Mouse (Mus musculus) hindbrain, embryonic 10.5 days (tissue): ENCODE data around the gene BC028528. TPM values are rescaled to one million over a fixed set of nuclear protein-coding genes. Genes with fewer than 3 reads are reported as not detected.
"Not testable (repeated sequence)": the region's sequence is repeated elsewhere in the genome, so short reads cannot be mapped to it uniquely, and the experiment has no call there.

Experiments used
- DNase-seq: peaks from one replicate; pipeline ENCODE4 v3.0.0-alpha.2; 2017; ENCODE audit warnings: low spot score
- H3K27ac ChIP-seq: fragments of 300-500 bp; sonication (generic); 2 replicates; pipeline ENCODE4 v1.5.1; 2016; ENCODE audit warnings: mild to moderate bottlenecking, moderate library complexity
- H3K27me3 ChIP-seq: fragments of 300-500 bp; sonication (generic); 2 replicates; pipeline ENCODE4 v1.6.1; 2016; ENCODE audit warnings: mild to moderate bottlenecking; ENCODE audit not compliant: poor library complexity, insufficient read depth, severe bottlenecking
- H3K36me3 ChIP-seq: fragments of 300-500 bp; sonication (generic); 2 replicates; pipeline ENCODE4 v1.6.1; 2016; ENCODE audit warnings: mild to moderate bottlenecking, moderate library complexity
- H3K4me1 ChIP-seq: fragments of 300-500 bp; sonication (generic); replicated peaks from 2 replicates; pipeline ENCODE4 v1.6.1; 2016; ENCODE audit warnings: mild to moderate bottlenecking
- H3K4me3 ChIP-seq: fragments of 300-500 bp; sonication (generic); 2 replicates; pipeline ENCODE4 v1.5.1; 2016; ENCODE audit warnings: mild to moderate bottlenecking, moderate library complexity
- H3K9me3 ChIP-seq: fragments of 300-500 bp; sonication (generic); 2 replicates; pipeline ENCODE4 v1.6.1; 2016; ENCODE audit warnings: mild to moderate bottlenecking, moderate library complexity
- WGBS: fragments of 180-500 bp; shearing (Covaris S2); methylation state at CpG from one replicate; pipeline ENCODE4 v1.1.7; 2016; 5-methylcytosine and 5-hydroxymethylcytosine counted together
- polyA plus RNA-seq: library from polyadenylated mRNA; unstranded; fragments of >200 nt; fragmentation: Nextera tagmentation; extraction: Ambion mirVana; gene quantifications from 2 replicates; pipeline ENCODE4 v1.2.1, GENCODE M21; 2016

Gene BC028528
- polyA plus RNA-seq, 1 experiment from 2014 or later: 12.3 TPM

GRCm38 (mm10) chr3:95902643-95903042, 10.8 kb upstream of the BC028528 start:
- DNase-seq: no peak
- Histone ChIP-seq H3K36me3 (peaks cover 31% of the 10 kb centered on the region), H3K4me3 (peak overlapping the region; percentile 57), H3K9me3 (no peaks in the 10 kb centered on the region), H3K27ac (peak overlapping the region; percentile 92), H3K4me1 (peaks cover 69% of the 10 kb centered on the region), H3K27me3 (peaks cover 7% of the 10 kb centered on the region; the same call in 1 of the 2 replicates)
- 34% methylated on average over 6 of the region's 6 CpGs for WGBS

GRCm38 (mm10) chr3:95902373-95902625, 10.5 kb upstream of the BC028528 start:
- Histone ChIP-seq H3K9me3 (no peaks in the 10 kb centered on the region), H3K36me3 (peaks cover 35% of the 10 kb centered on the region), H3K27ac (peak overlapping the region; percentile 92), H3K4me3 (peak overlapping the region; percentile 57), H3K27me3 (peaks cover 3% of the 10 kb centered on the region; the same call in 1 of the 2 replicates), H3K4me1 (peaks cover 67% of the 10 kb centered on the region)
- DNase-seq: no peak

- Histone ChIP-seq H3K27ac (peak overlapping the region; percentile 92), H3K36me3 (peaks cover 36% of the 10 kb centered on the region), H3K27me3 (no peaks in the 10 kb centered on the region), H3K4me3 (peak overlapping the region; percentile 57), H3K4me1 (peaks cover 62% of the 10 kb centered on the region), H3K9me3 (no peaks in the 10 kb centered on the region)
- DNase-seq: no peak
- WGBS: 73% methylated on average over 9 of the region's 9 CpGs
Measured at GRCm38 (mm10) chr3:95901616-95902372, 10.0 kb upstream of the BC028528 start.

- WGBS: 81% methylated on average over 13 of the region's 13 CpGs
- H3K4me1 ChIP-seq: peaks cover 52% of the 10 kb centered on the region
- H3K9me3 ChIP-seq: no peaks in the 10 kb centered on the region
- DNase-seq: no peak
- H3K36me3 ChIP-seq: peaks cover 43% of the 10 kb centered on the region
- no peaks in the 10 kb centered on the region for H3K27me3 ChIP-seq
- no peak overlapping the region for H3K27ac ChIP-seq
- no peak overlapping the region for H3K4me3 ChIP-seq
Measured at GRCm38 (mm10) chr3:95899800-95900524, 8.2 kb upstream of the BC028528 start.

- DNase-seq, H3K9me3 ChIP-seq, H3K27me3 ChIP-seq: not testable (repeated sequence)
- H3K36me3 ChIP-seq: peaks cover 38% of the 10 kb centered on the region
- peak overlapping the region; percentile 26; the same call in 1 of the 2 replicates for H3K4me3 ChIP-seq
- H3K27ac ChIP-seq: peak overlapping the region; percentile 40; the same call in 1 of the 2 replicates
- H3K4me1 ChIP-seq: peaks cover 47% of the 10 kb centered on the region
- WGBS: 88% methylated on average over 7 of the region's 7 CpGs
Measured at GRCm38 (mm10) chr3:95895501-95895900, 3.7 kb upstream of the BC028528 start.

- peak overlapping the region; percentile 77 for H3K4me3 ChIP-seq
- peaks cover 30% of the 10 kb centered on the region for H3K36me3 ChIP-seq
- H3K9me3 ChIP-seq: no peaks in the 10 kb centered on the region
- H3K27ac ChIP-seq: peak overlapping the region; percentile 88
- DNase-seq: peak; percentile 44
- 16% methylated on average over 16 of the region's 16 CpGs for WGBS
- H3K4me1 ChIP-seq: peaks cover 47% of the 10 kb centered on the region
- no peaks in the 10 kb centered on the region for H3K27me3 ChIP-seq
Measured at GRCm38 (mm10) chr3:95894317-95895160, 2.7 kb upstream of the BC028528 start.

GRCm38 (mm10) chr3:95893606-95894316, 2.0 kb upstream of the BC028528 start, which contains the start of gene Aph1a:
Aph1a (plus strand) TSS chr3:95893969.
- Histone ChIP-seq H3K27ac (peak within 1 kb of the TSS; percentile 88), H3K4me3 (peak within 1 kb of the TSS; percentile 77), H3K4me1 (peaks cover 44% of the 10 kb centered on the region), H3K36me3 (peaks cover 22% of the 10 kb centered on the region)
- peak; percentile 97 for DNase-seq
- WGBS: under 1% methylated on average over 30 of the region's 43 CpGs
- not testable (repeated sequence) for H3K9me3 ChIP-seq, H3K27me3 ChIP-seq

GRCm38 (mm10) chr3:95893126-95893525, 1.3 kb upstream of the BC028528 start:
- H3K4me1 ChIP-seq: peaks cover 44% of the 10 kb centered on the region
- H3K27ac ChIP-seq: peak overlapping the region; percentile 87
- peaks cover 16% of the 10 kb centered on the region for H3K36me3 ChIP-seq
- no peaks in the 10 kb centered on the region for H3K9me3 ChIP-seq
- WGBS: 25% methylated on average over 7 of the region's 7 CpGs
- H3K4me3 ChIP-seq: peak overlapping the region; percentile 77
- no peaks in the 10 kb centered on the region for H3K27me3 ChIP-seq
- no peak for DNase-seq

GRCm38 (mm10) chr3:95892066-95893052, 554 bp upstream of the BC028528 start:
- 38% methylated on average over 11 of the region's 11 CpGs for WGBS
- Histone ChIP-seq H3K4me1 (peaks cover 44% of the 10 kb centered on the region), H3K27me3 (no peaks in the 10 kb centered on the region), H3K27ac (peak overlapping the region; percentile 87), H3K4me3 (peak overlapping the region; percentile 77), H3K36me3 (peaks cover 8% of the 10 kb centered on the region), H3K9me3 (no peaks in the 10 kb centered on the region)
- no peak for DNase-seq

- Histone ChIP-seq H3K27me3 (no peaks in the 10 kb centered on the region), H3K27ac (no peak overlapping the region), H3K36me3 (no peaks in the 10 kb centered on the region), H3K4me3 (no peak overlapping the region), H3K4me1 (peaks cover 33% of the 10 kb centered on the region), H3K9me3 (no peaks in the 10 kb centered on the region)
- no peak for DNase-seq
- WGBS: 76% methylated on average over 3 of the region's 3 CpGs
Measured at GRCm38 (mm10) chr3:95889664-95890063, 2.1 kb downstream of the BC028528 start.

- WGBS: 83% methylated on average over 4 of the region's 4 CpGs
- H3K9me3 ChIP-seq: no peaks in the 10 kb centered on the region
- no peaks in the 10 kb centered on the region for H3K27me3 ChIP-seq
- H3K4me1 ChIP-seq: peaks cover 23% of the 10 kb centered on the region
- H3K27ac ChIP-seq: no peak overlapping the region
- H3K36me3 ChIP-seq: no peaks in the 10 kb centered on the region
- DNase-seq: no peak
- no peak overlapping the region for H3K4me3 ChIP-seq
Measured at GRCm38 (mm10) chr3:95887596-95887995, 4.2 kb downstream of the BC028528 start.
